Mouse (Mus musculus): ENCODE results near the gene Cpne8.

Gene Cpne8

DNA sequence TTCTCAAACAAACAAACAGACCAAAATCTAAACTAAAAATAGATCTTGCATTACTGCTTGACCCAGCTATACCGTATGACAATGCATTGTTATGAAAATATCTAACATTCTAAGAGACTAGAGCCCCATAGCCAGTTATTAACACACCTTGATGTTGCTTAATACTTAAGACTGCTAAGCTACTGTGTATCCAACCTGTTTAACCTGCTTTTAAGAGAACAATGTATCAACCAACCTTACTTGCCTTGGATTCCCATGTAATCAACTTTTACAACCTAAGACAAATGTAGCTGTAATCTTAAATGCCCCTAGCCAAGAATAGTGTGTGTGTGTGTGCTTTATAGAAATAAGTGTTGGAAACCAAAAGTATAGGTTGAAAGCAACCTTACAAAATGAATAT, 233.2 kb downstream of the Cpne8 start:
- no peak for DNase-seq
